Mouse (Mus musculus): ENCODE results near the gene Iqcj.

- no peak for TF ChIP-seq POLR2A (IDR thresholded peaks at IDR 0.05; ENCODE audit: low read depth, low read length)
- TF ChIP-seq CTCF (IDR thresholded peaks at IDR 0.05; ENCODE audit: borderline replicate concordance, insufficient read depth, low read length): no peak
Measured at GRCm38 (mm10) chr3:67918634-67919259, 26.7 kb downstream of the Iqcj start.
